Mouse (Mus musculus) heart, adult 9 months (tissue): ENCODE data around the gene Kansl3.

Source experiments
- DNase-seq, 2 experiments: peaks; one replicate each; pipeline ENCODE4 v3.0.0; 2022; ENCODE audit warnings: low spot score in 2 of 2

The Kansl3 gene

GRCm38 (mm10) chr1:36321829-36322573 lies 47.0 kb downstream of the Kansl3 start:
- no peak for DNase-seq

GRCm38 (mm10) chr1:36321164-36321563 lies 47.8 kb downstream of the Kansl3 start:
- no peak for DNase-seq

GRCm38 (mm10) chr1:36315776-36316100 lies 53.2 kb downstream of the Kansl3 start:
- no peak for DNase-seq

GRCm38 (mm10) chr1:36314959-36315775 lies 53.8 kb downstream of the Kansl3 start:
- no peak for DNase-seq

GRCm38 (mm10) chr1:36309498-36309901 lies 59.5 kb downstream of the Kansl3 start:
- DNase-seq = peak; percentile 51 to 62

GRCm38 (mm10) chr1:36308966-36309475 lies 60.0 kb downstream of the Kansl3 start:
- DNase-seq = no peak

GRCm38 (mm10) chr1:36308451-36308901 lies 60.5 kb downstream of the Kansl3 start:
- DNase-seq = peak; percentile 23 to 39

- peak; percentile 86 to 88 for DNase-seq
Observed at GRCm38 (mm10) chr1:36307495-36308280, 61.3 kb downstream of the Kansl3 start, which contains the start of gene Arid5a. Arid5a (plus strand) TSS chr1:36307733.

- DNase-seq = no peak
Observed at GRCm38 (mm10) chr1:36307121-36307494, 61.9 kb downstream of the Kansl3 start.

GRCm38 (mm10) chr1:36306120-36306519 lies 62.9 kb downstream of the Kansl3 start:
- no peak for DNase-seq

- DNase-seq = peak; percentile 65 to 72
Observed at GRCm38 (mm10) chr1:36304764-36305163, 64.2 kb downstream of the Kansl3 start.

GRCm38 (mm10) chr1:36303381-36304320 lies 65.3 kb downstream of the Kansl3 start:
- DNase-seq = peak; percentile 86 to 93

GRCm38 (mm10) chr1:36302957-36303356 lies 66.0 kb downstream of the Kansl3 start:
- no peak for DNase-seq

- DNase-seq = no peak
Observed at GRCm38 (mm10) chr1:36302273-36302672, 66.7 kb downstream of the Kansl3 start.

GRCm38 (mm10) chr1:36300486-36300885 lies 68.5 kb downstream of the Kansl3 start:
- DNase-seq = no peak

- DNase-seq = no peak
Observed at GRCm38 (mm10) chr1:36299676-36300075, 69.3 kb downstream of the Kansl3 start.

- no peak for DNase-seq
Observed at GRCm38 (mm10) chr1:36299126-36299525, 69.9 kb downstream of the Kansl3 start.

GRCm38 (mm10) chr1:36298107-36298506 lies 70.9 kb downstream of the Kansl3 start:
- no peak for DNase-seq

GRCm38 (mm10) chr1:36296466-36297149 lies 72.4 kb downstream of the Kansl3 start:
- DNase-seq = no peak

GRCm38 (mm10) chr1:36294402-36294801 lies 74.6 kb downstream of the Kansl3 start:
- no peak for DNase-seq
